Mouse (Mus musculus) liver, adult 2 months (tissue): ENCODE measurements around the gene Cntnap1. TPM values are rescaled to one million over a fixed set of nuclear protein-coding genes. Genes with fewer than 3 reads are reported as not detected.

ENCODE experiments used
- DNase-seq: peaks from one replicate; pipeline ENCODE4 v3.0.0-alpha.2; 2011; ENCODE audit warnings: low read depth, low spot score; ENCODE audit errors: extremely low read depth
- H3K27ac ChIP-seq: fragments of 200-500 bp; replicated peaks from 2 replicates; pipeline ENCODE4 v1.5.1; 2012; ENCODE audit warnings: low read depth, mild to moderate bottlenecking, control low read depth, inconsistent platforms, low read length; ENCODE audit not compliant: insufficient read depth
- H3K27me3 ChIP-seq: fragments of 200-500 bp; 2 replicates; pipeline ENCODE4 v1.6.1; 2012; ENCODE audit warnings: mild to moderate bottlenecking, moderate library complexity, low read length, inconsistent platforms; ENCODE audit not compliant: control insufficient read depth, insufficient read depth
- H3K36me3 ChIP-seq: fragments of 200-500 bp; 2 replicates; pipeline ENCODE4 v1.6.1; 2012; ENCODE audit warnings: low read length, inconsistent platforms; ENCODE audit not compliant: control insufficient read depth, insufficient read depth
- H3K4me1 ChIP-seq: fragments of 200-500 bp; 2 replicates; pipeline ENCODE4 v1.6.1; 2011; ENCODE audit warnings: low read length; ENCODE audit not compliant: control insufficient read depth, insufficient read depth
- H3K4me3 ChIP-seq: fragments of 200-500 bp; 2 replicates; pipeline ENCODE4 v1.5.1; 2011; ENCODE audit warnings: low read depth, mild to moderate bottlenecking, control low read depth, low read length, moderate library complexity; ENCODE audit not compliant: insufficient read depth
- H3K79me2 ChIP-seq: fragments of 200-500 bp; 2 replicates; pipeline ENCODE4 v1.6.1; 2012; ENCODE audit warnings: inconsistent platforms, mild to moderate bottlenecking, low read length, moderate library complexity; ENCODE audit not compliant: control insufficient read depth, insufficient read depth
- H3K9ac ChIP-seq: fragments of 200-500 bp; 2 replicates; pipeline ENCODE4 v1.6.1; 2012; ENCODE audit warnings: low read depth, mild to moderate bottlenecking, control low read depth, inconsistent platforms, low read length
- CTCF ChIP-seq: fragments of 200-500 bp; IDR thresholded peaks from 2 replicates; pipeline ENCODE4 v1.5.1; 2011; ENCODE audit warnings: low read depth, low read length, control low read depth
- POLR2A ChIP-seq: fragments of 200-500 bp; IDR thresholded peaks from 2 replicates; pipeline ENCODE4 v1.6.1; 2011; ENCODE audit warnings: low read length, control low read depth; ENCODE audit not compliant: insufficient read depth; ENCODE audit errors: extremely low read depth
- WGBS: fragments of 180-500 bp; shearing (Covaris S2); methylation state at CpG from one replicate; pipeline ENCODE4 v1.1.7; 2018; 5-methylcytosine and 5-hydroxymethylcytosine counted together
- polyA plus RNA-seq: library from polyadenylated mRNA; depleted of rRNA; stranded (reverse); fragments of >200 nt; gene quantifications from 2 replicates; pipeline ENCODE4 v1.2.3, GENCODE M21; 2012
- total RNA-seq: library from RNA; depleted of rRNA; stranded (reverse); fragments of >200 nt; gene quantifications from 2 replicates; pipeline ENCODE4 v1.2.3, GENCODE M21; 2014

Gene Cntnap1
- total and polyA plus RNA-seq, 2 experiments: 0.46 to 0.88 TPM

DNA sequence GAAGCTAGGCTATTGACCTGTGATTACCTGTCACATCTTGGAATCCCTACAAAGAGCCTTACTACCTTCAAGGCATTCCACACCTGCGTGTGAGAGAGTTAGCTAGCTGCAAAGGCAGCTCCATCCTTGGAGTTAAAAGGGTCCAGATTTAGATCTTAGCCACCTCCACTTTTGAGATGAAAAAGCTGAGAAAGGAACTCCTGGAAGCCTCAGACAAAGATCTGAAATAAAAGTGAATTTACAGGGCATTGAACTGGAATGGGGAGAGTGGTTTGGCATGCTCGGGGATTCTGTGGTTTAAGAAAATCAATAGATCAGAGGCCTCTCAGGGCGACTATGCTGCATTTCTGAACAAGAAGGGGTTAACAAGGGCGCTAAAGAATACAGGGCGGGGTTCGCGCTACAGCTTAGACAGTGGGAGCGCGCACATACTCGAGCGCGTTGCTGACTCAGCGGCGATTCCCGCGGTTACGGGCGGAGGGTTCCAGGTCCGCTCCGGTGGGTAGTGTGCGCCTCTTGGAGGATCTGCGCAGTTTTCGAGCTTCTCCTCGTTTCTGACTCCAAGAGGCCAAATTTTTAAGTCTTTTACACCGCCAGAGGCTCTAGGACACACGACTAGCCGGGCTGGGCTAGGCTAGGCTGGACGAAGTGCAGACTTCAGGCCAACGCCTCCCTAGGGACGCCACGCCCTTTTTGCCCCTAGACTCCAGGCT lies 1.6 kb downstream of the Cntnap1 start:
- 1% methylated on average over 31 of the region's 31 CpGs for WGBS
- TF ChIP-seq CTCF (no peak), POLR2A (no peak)
- H3K4me1 ChIP-seq: peaks cover 22% of the 10 kb centered on the region
- peaks cover 12% of the 10 kb centered on the region; the same call in 1 of the 2 replicates for H3K79me2 ChIP-seq
- peaks cover 10% of the 10 kb centered on the region; the same call in 1 of the 2 replicates for H3K36me3 ChIP-seq
- H3K4me3 ChIP-seq: peak overlapping the region; percentile 69
- H3K27ac ChIP-seq: peak overlapping the region; percentile 90
- peak; percentile 86 for DNase-seq
- H3K9ac ChIP-seq: peak overlapping the region; percentile 80
- H3K27me3 ChIP-seq: no peaks in the 10 kb centered on the region

DNA sequence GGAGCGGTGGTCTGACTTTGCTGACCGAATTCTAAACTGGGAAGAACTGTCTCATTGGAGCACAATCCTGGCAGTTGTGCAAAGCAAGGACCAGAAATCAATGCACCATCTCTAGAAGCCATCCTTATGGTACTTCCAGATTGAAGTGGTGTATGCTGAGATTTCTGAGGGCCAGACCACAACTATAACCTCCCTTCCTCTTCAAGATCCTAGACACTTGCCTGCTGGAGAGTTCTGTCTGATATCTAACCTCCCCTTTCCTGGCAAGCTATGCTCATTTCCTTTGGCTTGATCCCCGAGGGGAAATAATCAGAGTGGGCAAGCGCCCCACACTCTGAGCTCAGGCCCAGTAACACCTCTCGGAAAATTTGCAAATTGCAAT lies 2.1 kb downstream of the Cntnap1 start:
- H3K4me3 ChIP-seq: peak overlapping the region; percentile 69
- H3K79me2 ChIP-seq: peaks cover 12% of the 10 kb centered on the region; the same call in 1 of the 2 replicates
- WGBS: 10% methylated on average over 5 of the region's 5 CpGs
- H3K27ac ChIP-seq: peak overlapping the region; percentile 90
- H3K4me1 ChIP-seq: peaks cover 22% of the 10 kb centered on the region
- H3K36me3 ChIP-seq: peaks cover 5% of the 10 kb centered on the region; the same call in 1 of the 2 replicates
- H3K9ac ChIP-seq: peak overlapping the region; percentile 80
- H3K27me3 ChIP-seq: no peaks in the 10 kb centered on the region
- TF ChIP-seq POLR2A (no peak), CTCF (no peak)
- no peak for DNase-seq

DNA sequence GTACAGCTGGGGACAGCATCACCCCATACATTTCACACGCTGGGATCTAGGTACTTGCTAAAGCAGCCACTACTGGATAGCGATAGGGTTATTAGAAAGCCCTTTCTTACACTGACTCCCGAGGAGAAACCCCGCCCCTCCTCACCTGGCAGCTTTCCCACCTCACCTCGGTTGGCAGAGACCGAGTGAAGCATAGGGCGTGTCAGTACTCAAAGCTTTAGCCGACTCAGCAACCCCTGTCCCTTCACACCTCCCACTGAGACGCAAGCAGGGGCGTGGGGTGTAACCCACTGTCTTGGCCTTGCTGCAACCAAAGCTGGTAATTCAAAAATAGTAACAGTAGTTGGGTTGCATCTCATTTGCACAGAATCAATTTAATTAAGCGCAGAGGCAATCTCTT lies 2.8 kb downstream of the Cntnap1 start:
- Histone ChIP-seq H3K4me1 (peaks cover 22% of the 10 kb centered on the region), H3K9ac (no peak overlapping the region), H3K36me3 (no peaks in the 10 kb centered on the region; the same call in 1 of the 2 replicates), H3K27ac (no peak overlapping the region), H3K79me2 (peaks cover 12% of the 10 kb centered on the region; the same call in 1 of the 2 replicates), H3K27me3 (no peaks in the 10 kb centered on the region), H3K4me3 (no peak overlapping the region)
- peak; percentile 61 for DNase-seq
- 14% methylated on average over 11 of the region's 11 CpGs for WGBS
- no peak for TF ChIP-seq CTCF
- TF ChIP-seq POLR2A: no peak

DNA sequence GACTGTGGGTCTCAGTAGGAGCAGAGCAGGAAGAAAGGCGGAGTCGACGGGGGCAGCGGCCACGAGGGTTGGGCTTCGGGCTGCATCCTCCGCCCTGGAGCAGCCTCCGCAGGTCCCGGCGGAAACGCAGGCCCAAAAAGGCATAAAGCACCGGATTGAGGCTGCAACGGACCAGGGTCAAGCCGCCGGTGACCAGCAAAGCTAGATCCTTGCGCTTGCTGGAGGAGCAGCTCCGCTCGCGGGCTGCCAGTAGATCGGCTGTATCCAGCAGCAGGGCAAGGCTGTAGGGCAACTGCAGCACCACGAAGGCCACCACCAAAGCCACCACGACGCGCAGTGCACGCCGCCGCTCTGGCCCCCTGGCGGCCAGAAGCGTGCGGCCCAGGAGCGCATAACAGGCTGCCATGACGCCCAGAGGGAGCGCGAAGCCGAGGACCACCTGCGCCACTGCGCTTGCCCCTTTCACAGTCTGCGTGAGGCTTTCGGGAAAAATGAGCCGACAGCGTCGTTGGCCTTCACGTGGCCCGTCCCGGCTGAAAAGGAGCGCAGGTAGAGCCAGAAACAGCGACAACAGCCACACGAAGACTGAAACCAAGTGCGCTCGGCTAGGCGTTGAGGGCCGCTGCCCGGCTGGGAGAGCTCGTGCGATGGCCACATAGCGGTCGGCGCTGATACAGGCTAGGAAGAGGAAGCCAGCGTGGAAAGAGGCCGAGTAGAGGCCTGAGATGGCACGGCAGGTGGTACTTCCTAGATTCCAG lies 3.5 kb downstream of the Cntnap1 start:
- TF ChIP-seq CTCF: peak; percentile 88
- 0 out of 2 replicates have a peak, but pooled peaks have one; percentile 3 for TF ChIP-seq POLR2A
- Histone ChIP-seq H3K27ac (peak overlapping the region; percentile 56), H3K9ac (peak overlapping the region; percentile 77), H3K79me2 (peaks cover 12% of the 10 kb centered on the region; the same call in 1 of the 2 replicates), H3K36me3 (no peaks in the 10 kb centered on the region), H3K27me3 (no peaks in the 10 kb centered on the region), H3K4me3 (peak overlapping the region; percentile 63), H3K4me1 (peaks cover 22% of the 10 kb centered on the region)
- 7% methylated on average over 61 of the region's 61 CpGs for WGBS
- DNase-seq: peak; percentile 64

DNA sequence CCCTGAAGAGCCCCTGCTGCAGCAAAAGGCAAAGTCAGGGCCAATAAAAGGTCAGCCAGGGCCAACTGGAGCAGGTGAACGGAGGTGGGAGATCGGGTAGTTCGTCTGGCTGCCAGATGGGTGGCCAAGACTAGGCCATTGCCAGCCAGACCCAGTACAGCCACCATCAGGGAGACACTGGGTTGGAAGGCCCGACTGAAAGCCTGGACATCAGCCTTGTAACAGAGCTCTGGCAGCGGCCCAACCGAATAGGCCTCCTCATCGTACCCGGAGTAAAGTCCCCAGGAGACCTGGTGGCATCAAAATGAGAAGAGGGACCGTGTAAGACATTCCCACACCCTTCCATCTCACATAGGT lies 4.0 kb downstream of the Cntnap1 start:
- peak overlapping the region; percentile 77 for H3K9ac ChIP-seq
- peak overlapping the region; percentile 63; the same call in 1 of the 2 replicates for H3K4me3 ChIP-seq
- WGBS: 41% methylated on average over 9 of the region's 9 CpGs
- no peak for DNase-seq
- H3K27ac ChIP-seq: no peak overlapping the region
- peaks cover 21% of the 10 kb centered on the region for H3K4me1 ChIP-seq
- no peaks in the 10 kb centered on the region for H3K36me3 ChIP-seq
- H3K79me2 ChIP-seq: peaks cover 9% of the 10 kb centered on the region; the same call in 1 of the 2 replicates
- H3K27me3 ChIP-seq: no peaks in the 10 kb centered on the region
- TF ChIP-seq POLR2A (no peak), CTCF (no peak)
